Mouse (Mus musculus): ENCODE results near the gene Usp18. TPM values are rescaled to one million over a fixed set of nuclear protein-coding genes. Genes with fewer than 3 reads are reported as not detected.

Gene Usp18
- 0.65 and 6.2 TPM in 2 replicates for polyA plus RNA-seq (2014; fragmentation: Nextera tagmentation; extraction: Ambion mirVana)

- DNase-seq (peak; percentile 84), ATAC-seq (ENCODE audit: low FRiP score, low TSS enrichment) (peak; percentile 87)
- WGBS, result 12% methylated on average over 35 of the region's 35 CpGs
- Histone ChIP-seq H3K4me3 (replicated peaks; ENCODE audit: low read depth, low read length) (peak within 1 kb of the TSS; percentile 43), H3K4me2 (ENCODE audit: low read length) (peak within 1 kb of the TSS; percentile 79), H3K4me1 (ENCODE audit: control insufficient read depth, insufficient read depth, low read length) (0 out of 2 replicates have a peak, but pooled peaks cover 5% of the 10 kb centered on the region), H3K27me3 (ENCODE audit: control insufficient read depth, insufficient read depth, low read length) (no peaks in the 10 kb centered on the region), H3K9me3 (ENCODE audit: control insufficient read depth, low read length) (no peaks in the 10 kb centered on the region), H3K9ac (replicated peaks; ENCODE audit: low read length) (peak within 1 kb of the TSS; percentile 48; the same call in 1 of the 2 replicates), H3K36me3 (ENCODE audit: control insufficient read depth, insufficient read depth, low read length) (no peaks in the 10 kb centered on the region), H3K27ac (replicated peaks; ENCODE audit: low read depth, low read length) (no peak within 1 kb of the TSS)
Measured at GRCm38 (mm10) chr6:121245127-121246036, at the start of gene Usp18. Gene Usp18 (plus strand): TSS chr6:121245906.

DNA sequence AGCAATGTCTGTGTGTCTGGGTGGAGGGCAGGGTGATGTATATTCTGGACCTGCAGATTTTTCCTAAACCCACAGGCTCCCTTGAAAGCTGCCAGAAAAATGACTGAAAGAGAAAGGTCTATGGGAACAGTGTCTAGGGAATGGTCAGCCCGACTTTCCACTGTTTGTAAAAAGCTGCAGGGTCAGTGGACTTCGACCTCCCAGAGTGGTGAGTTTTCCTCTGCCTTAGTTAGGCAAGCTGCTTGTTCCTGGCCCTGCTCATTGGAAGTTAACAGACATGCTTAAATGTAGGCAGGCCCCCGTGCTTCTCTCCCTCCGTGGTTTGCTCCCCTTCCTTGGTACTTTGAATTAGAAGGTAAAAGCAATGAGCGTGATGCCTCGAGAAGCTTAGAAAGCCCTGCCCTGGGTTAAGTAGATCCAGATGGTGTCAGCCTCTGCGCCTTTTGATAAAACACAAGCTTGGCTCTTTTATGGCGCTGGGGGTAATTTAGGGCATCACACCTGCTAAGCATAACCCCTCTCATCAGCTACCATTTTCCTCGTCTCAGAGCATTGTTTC, 47.8 kb upstream of the Usp18 start:
- Histone ChIP-seq H3K4me1 (ENCODE audit: control insufficient read depth, insufficient read depth, low read length) (no peaks in the 10 kb centered on the region), H3K36me3 (ENCODE audit: control insufficient read depth, insufficient read depth, low read length) (peaks cover 27% of the 10 kb centered on the region), H3K27me3 (ENCODE audit: control insufficient read depth, insufficient read depth, low read length) (no peaks in the 10 kb centered on the region), H3K4me3 (replicated peaks; ENCODE audit: low read depth, low read length) (no peak overlapping the region), H3K4me2 (ENCODE audit: low read length) (no peak overlapping the region), H3K9ac (replicated peaks; ENCODE audit: low read length) (no peak overlapping the region), H3K27ac (replicated peaks; ENCODE audit: low read depth, low read length) (no peak overlapping the region), H3K9me3 (ENCODE audit: control insufficient read depth, low read length) (no peaks in the 10 kb centered on the region)
- DNase-seq (no peak), ATAC-seq (ENCODE audit: low FRiP score, low TSS enrichment) (no peak)
- WGBS, result 74% methylated on average over 9 of the region's 9 CpGs

GRCm38 (mm10) chr6:121200458-121200857, 45.2 kb upstream of the Usp18 start:
- H3K27me3 ChIP-seq (ENCODE audit: control insufficient read depth, insufficient read depth, low read length), result no peaks in the 10 kb centered on the region
- no peak for ATAC-seq (ENCODE audit: low FRiP score, low TSS enrichment)
- no peak overlapping the region for H3K9ac ChIP-seq (replicated peaks; ENCODE audit: low read length)
- H3K4me2 ChIP-seq (ENCODE audit: low read length), result no peak overlapping the region
- H3K36me3 ChIP-seq (ENCODE audit: control insufficient read depth, insufficient read depth, low read length), result peaks cover 15% of the 10 kb centered on the region
- DNase-seq, result no peak
- no peak overlapping the region for H3K4me3 ChIP-seq (replicated peaks; ENCODE audit: low read depth, low read length)
- no peak overlapping the region for H3K27ac ChIP-seq (replicated peaks; ENCODE audit: low read depth, low read length)
- no peaks in the 10 kb centered on the region for H3K4me1 ChIP-seq (ENCODE audit: control insufficient read depth, insufficient read depth, low read length)
- 86% methylated on average over 4 of the region's 4 CpGs for WGBS
- H3K9me3 ChIP-seq (ENCODE audit: control insufficient read depth, low read length), result no peaks in the 10 kb centered on the region

DNA sequence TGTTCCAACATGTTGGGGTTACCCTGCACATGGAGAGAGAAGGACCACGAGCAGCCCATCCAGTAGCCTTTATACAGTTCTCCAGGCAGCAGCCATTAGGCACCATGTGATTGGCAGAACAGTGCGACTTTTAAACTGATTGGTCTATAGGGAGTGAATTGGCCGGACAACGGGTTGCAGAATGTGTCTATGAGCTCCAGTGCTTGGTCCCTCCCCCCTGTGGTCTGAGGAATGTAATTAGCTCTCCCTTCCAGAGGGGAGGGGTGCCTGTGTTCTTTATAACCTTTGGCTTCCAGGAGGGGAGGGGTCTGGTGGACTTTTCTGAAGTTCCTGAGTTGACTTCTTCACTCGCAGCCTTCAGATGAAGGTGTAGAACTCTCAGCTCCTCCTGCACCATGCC, 43.7 kb upstream of the Usp18 start:
- H3K4me3 ChIP-seq (replicated peaks; ENCODE audit: low read depth, low read length), result no peak overlapping the region
- no peak overlapping the region for H3K27ac ChIP-seq (replicated peaks; ENCODE audit: low read depth, low read length)
- 86% methylated on average over 5 of the region's 5 CpGs for WGBS
- ATAC-seq (ENCODE audit: low FRiP score, low TSS enrichment) (no peak), DNase-seq (no peak)
- no peaks in the 10 kb centered on the region for H3K4me1 ChIP-seq (ENCODE audit: control insufficient read depth, insufficient read depth, low read length)
- H3K9me3 ChIP-seq (ENCODE audit: control insufficient read depth, low read length), result no peaks in the 10 kb centered on the region
- H3K4me2 ChIP-seq (ENCODE audit: low read length), result no peak overlapping the region
- peaks cover 4% of the 10 kb centered on the region; the same call in 1 of the 2 replicates for H3K36me3 ChIP-seq (ENCODE audit: control insufficient read depth, insufficient read depth, low read length)
- H3K9ac ChIP-seq (replicated peaks; ENCODE audit: low read length), result no peak overlapping the region
- H3K27me3 ChIP-seq (ENCODE audit: control insufficient read depth, insufficient read depth, low read length), result no peaks in the 10 kb centered on the region

DNA sequence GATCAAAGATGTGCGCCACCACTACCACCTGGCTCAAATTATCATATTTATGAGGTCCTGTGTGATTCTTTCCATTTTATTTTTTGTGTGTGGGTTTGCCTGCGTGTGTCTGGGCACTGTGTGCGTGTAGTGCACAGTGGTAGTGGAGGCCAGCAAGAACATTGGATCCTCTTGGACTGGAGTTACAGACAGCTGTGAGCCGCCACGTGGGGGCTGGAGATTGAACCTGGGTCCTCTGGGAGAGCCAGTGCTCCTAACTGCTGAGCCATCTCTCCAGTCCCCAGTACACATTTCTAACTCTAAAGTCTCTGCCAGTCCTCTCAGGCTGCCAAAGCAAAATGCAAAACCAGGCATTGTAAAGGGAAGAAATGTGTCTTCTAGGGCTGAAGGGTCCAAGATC, 39.2 kb upstream of the Usp18 start:
- no peak overlapping the region for H3K9ac ChIP-seq (replicated peaks; ENCODE audit: low read length)
- ATAC-seq (ENCODE audit: low FRiP score, low TSS enrichment) (no peak), DNase-seq (no peak)
- H3K9me3 ChIP-seq (ENCODE audit: control insufficient read depth, low read length), result no peaks in the 10 kb centered on the region
- WGBS, result 84% methylated on average over 5 of the region's 5 CpGs
- no peaks in the 10 kb centered on the region for H3K36me3 ChIP-seq (ENCODE audit: control insufficient read depth, insufficient read depth, low read length)
- no peak overlapping the region for H3K4me2 ChIP-seq (ENCODE audit: low read length)
- H3K4me3 ChIP-seq (replicated peaks; ENCODE audit: low read depth, low read length), result no peak overlapping the region
- peaks cover 13% of the 10 kb centered on the region for H3K4me1 ChIP-seq (ENCODE audit: control insufficient read depth, insufficient read depth, low read length)
- peaks cover 15% of the 10 kb centered on the region; the same call in 1 of the 2 replicates for H3K27me3 ChIP-seq (ENCODE audit: control insufficient read depth, insufficient read depth, low read length)
- no peak overlapping the region for H3K27ac ChIP-seq (replicated peaks; ENCODE audit: low read depth, low read length)

- H3K9me3 ChIP-seq (ENCODE audit: control insufficient read depth, low read length), result no peaks in the 10 kb centered on the region
- no peak overlapping the region for H3K4me2 ChIP-seq (ENCODE audit: low read length)
- ATAC-seq (ENCODE audit: low FRiP score, low TSS enrichment), result no peak
- peaks cover 19% of the 10 kb centered on the region for H3K27me3 ChIP-seq (ENCODE audit: control insufficient read depth, insufficient read depth, low read length)
- H3K4me1 ChIP-seq (ENCODE audit: control insufficient read depth, insufficient read depth, low read length), result peaks cover 13% of the 10 kb centered on the region
- 77% methylated on average over 2 of the region's 2 CpGs for WGBS
- no peak overlapping the region for H3K4me3 ChIP-seq (replicated peaks; ENCODE audit: low read depth, low read length)
- no peak overlapping the region for H3K27ac ChIP-seq (replicated peaks; ENCODE audit: low read depth, low read length)
- no peaks in the 10 kb centered on the region for H3K36me3 ChIP-seq (ENCODE audit: control insufficient read depth, insufficient read depth, low read length)
- no peak for DNase-seq
- H3K9ac ChIP-seq (replicated peaks; ENCODE audit: low read length), result no peak overlapping the region
Measured at GRCm38 (mm10) chr6:121209584-121209983, 36.1 kb upstream of the Usp18 start.

DNA sequence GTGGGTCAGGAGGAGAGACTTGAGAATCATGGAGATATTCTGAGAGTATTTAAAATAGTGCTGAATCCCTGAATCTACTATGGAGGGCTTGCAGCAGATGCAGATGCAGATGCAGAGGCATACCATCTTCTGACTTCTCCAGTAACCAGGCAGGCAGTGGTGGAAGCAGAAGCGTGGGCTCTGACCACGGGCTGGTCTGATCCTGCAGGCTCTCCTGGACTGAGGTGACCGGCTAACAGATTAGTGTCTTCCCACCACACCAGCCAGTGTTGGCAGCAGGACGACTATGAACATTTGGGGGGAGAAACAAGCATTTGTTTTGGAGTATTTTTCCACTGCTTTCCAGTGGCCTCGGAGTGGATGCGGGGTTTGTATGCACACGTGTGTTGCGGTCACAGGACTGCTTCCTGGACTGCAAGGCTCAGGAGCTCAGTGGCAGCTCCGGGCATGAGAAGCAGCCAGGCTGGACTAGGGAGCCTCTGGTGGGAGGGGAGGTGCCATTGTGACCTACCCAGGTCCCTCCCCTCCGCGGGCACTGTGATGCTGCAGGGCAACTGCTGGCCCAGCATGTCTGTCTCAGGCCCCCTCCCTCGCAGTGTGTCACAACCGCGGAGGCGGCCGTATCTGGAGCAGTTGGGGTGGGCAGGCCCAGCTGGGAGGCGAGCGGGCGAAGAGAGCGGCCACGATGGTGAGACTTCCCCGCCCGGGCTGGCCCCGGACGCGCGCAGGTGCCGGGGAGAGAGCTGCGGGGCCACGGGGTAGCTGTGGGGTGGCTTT, 35.4 kb upstream of the Usp18 start, which contains the start of gene Tuba8:
Tuba8 (plus strand) TSS at position 548 of the 777 bp plus-strand sequence.
- ATAC-seq (ENCODE audit: low FRiP score, low TSS enrichment) (peak; percentile 58), DNase-seq (peak; percentile 62)
- H3K9me3 ChIP-seq (ENCODE audit: control insufficient read depth, low read length), result no peaks in the 10 kb centered on the region
- H3K4me1 ChIP-seq (ENCODE audit: control insufficient read depth, insufficient read depth, low read length), result peaks cover 13% of the 10 kb centered on the region
- no peak within 1 kb of the TSS for H3K27ac ChIP-seq (replicated peaks; ENCODE audit: low read depth, low read length)
- H3K4me3 ChIP-seq (replicated peaks; ENCODE audit: low read depth, low read length), result peak within 1 kb of the TSS; percentile 46
- peak within 1 kb of the TSS; percentile 51 for H3K9ac ChIP-seq (replicated peaks; ENCODE audit: low read length)
- no peaks in the 10 kb centered on the region for H3K36me3 ChIP-seq (ENCODE audit: control insufficient read depth, insufficient read depth, low read length)
- H3K27me3 ChIP-seq (ENCODE audit: control insufficient read depth, insufficient read depth, low read length), result peaks cover 19% of the 10 kb centered on the region
- H3K4me2 ChIP-seq (ENCODE audit: low read length), result peak within 1 kb of the TSS; percentile 94
- 3% methylated on average over 30 of the region's 30 CpGs for WGBS

DNA sequence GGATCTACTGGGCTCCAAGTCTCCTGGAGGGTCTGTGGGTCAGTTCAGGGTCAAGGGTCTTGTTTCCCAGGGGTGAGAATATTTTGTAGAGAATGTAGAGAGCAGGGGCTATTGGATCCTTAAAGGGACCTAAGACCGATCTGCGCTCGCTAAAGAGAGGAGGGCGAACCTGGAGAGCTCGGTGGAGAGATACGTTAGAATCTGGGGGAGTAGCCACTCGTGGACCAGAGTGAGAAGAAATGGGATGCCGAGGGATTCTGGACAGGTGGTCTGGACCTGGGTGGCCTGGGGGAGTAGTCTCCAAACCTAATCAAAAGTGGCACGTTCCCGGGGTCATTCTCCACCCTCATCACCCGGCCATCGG, 34.8 kb upstream of the Usp18 start:
- Histone ChIP-seq H3K27me3 (ENCODE audit: control insufficient read depth, insufficient read depth, low read length) (peaks cover 19% of the 10 kb centered on the region), H3K9ac (replicated peaks; ENCODE audit: low read length) (peak overlapping the region; percentile 51), H3K4me3 (replicated peaks; ENCODE audit: low read depth, low read length) (peak overlapping the region; percentile 46), H3K27ac (replicated peaks; ENCODE audit: low read depth, low read length) (no peak overlapping the region), H3K4me1 (ENCODE audit: control insufficient read depth, insufficient read depth, low read length) (peaks cover 13% of the 10 kb centered on the region), H3K36me3 (ENCODE audit: control insufficient read depth, insufficient read depth, low read length) (no peaks in the 10 kb centered on the region), H3K4me2 (ENCODE audit: low read length) (peak overlapping the region; percentile 94), H3K9me3 (ENCODE audit: control insufficient read depth, low read length) (no peaks in the 10 kb centered on the region)
- peak; percentile 42 for DNase-seq
- ATAC-seq (ENCODE audit: low FRiP score, low TSS enrichment), result no peak
- WGBS, result 1% methylated on average over 12 of the region's 12 CpGs
